Mouse (Mus musculus) layer of hippocampus, postnatal 36 days (tissue): Measurements from ENCODE around the gene Slc26a11. TPM values are rescaled to one million over a fixed set of nuclear protein-coding genes. Genes with fewer than 3 reads are reported as not detected.
A peak's percentile ranks its signal among the peaks of the same experiment; 100 is the strongest.

Source experiments
- DNase-seq, 2 experiments: peaks; one replicate each; pipeline ENCODE4 v3.0.0; 2022
- total RNA-seq, 2 experiments: library from RNA; stranded (reverse); gene quantifications; 2 replicates each; pipeline ENCODE4 v1.2.3; 2021

Slc26a11 gene
- total RNA-seq: 1 to 10 TPM; 5.4 to 5.5 TPM

GRCm38 (mm10) chr11:119355443-119356385 is at the start of gene Slc26a11, which contains the start of gene Sgsh:
TSS of gene Slc26a11 (plus strand) at chr11:119355557.
TSS of gene Sgsh (minus strand) at chr11:119355536.
- DNase-seq: peak; percentile 74 to 77

DNA sequence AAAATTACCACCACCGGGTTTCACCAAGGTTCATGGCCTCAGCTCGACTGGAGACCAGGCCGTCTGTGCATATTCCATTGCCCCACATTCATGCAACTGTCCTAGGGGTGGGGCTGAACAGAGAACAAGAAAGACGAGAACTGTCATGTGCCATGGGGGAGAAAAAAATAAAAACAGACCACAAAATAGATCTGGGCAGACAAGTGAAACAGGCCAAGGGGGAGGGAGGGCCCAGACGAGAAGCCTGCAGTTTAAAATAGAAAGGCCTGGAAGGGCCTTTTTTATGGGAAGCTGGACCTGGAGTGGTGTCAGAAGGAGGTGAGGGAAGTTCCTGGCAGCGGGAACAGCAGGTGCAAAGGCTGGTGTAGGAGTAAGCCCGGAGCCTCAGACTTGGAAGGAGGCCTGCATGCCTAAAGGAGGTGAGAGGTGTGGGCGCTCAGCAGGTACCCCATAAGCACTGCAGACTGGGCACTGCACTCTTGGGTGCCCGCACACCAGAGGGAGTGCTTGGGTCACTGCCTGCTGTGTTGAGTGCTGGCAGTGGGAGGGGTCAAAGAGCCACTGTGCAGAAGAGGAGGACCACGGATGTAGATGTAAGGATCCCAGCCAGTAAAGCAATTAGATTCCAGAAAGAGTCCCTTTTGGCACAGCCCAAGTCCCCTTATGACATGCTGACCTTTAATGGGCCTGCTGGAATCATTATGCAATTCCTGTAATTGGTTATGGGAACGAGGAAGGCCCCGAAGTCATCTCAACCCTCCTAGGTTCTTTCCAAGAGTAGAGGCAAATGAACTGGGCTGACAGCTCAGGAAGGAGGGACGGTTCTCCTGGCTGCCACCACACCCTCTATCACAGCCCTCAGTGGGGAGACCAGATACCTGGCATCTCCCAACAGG is 48.3 kb upstream of the Slc26a11 start:
- no peak for DNase-seq

- no peak for DNase-seq
Measured at GRCm38 (mm10) chr11:119307658-119307867, 47.8 kb upstream of the Slc26a11 start, which contains the start of gene Card14. TSS of gene Card14 (plus strand) at chr11:119307768.

DNA sequence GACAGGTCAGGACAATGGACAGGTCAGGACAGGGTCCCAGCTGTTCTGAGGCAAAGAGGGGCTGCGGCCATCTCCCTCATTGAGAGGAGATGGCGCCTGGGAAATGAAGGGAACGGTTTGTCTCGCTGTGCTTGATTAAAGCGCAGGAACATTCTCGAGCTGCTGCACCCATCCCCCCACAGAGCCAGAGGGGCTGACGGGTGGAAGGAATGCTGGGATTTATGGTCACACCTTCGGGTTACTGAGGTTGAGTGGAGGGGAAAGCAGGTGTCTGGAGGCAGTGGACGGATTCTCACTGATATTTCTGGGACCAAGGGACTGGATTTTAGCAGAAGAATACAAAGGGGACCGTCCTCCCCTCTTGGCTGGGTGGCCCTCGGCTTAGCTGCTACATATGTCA is 47.4 kb upstream of the Slc26a11 start:
- DNase-seq: no peak

DNA sequence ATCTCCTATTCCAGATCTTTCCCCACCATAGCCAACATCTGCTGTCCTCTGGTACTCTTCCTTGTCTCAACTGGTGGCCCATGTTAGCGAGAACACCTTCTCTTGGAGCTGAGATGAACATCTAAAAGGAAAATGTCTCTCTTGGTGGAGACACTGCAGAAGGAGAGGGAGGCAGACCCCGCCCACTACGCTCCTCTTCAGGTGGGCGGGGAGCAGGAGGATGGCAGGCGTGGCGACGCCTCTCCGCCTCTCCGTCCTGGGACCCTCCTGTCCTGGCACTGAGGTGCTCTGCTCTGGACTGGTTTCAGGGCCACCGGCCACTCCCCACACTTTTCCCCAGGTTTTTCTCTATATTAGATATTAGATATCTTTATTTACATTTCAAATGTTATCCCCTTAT is 44.7 kb upstream of the Slc26a11 start:
- DNase-seq: no peak

GRCm38 (mm10) chr11:119314252-119314936 is 41.0 kb upstream of the Slc26a11 start:
- no peak for DNase-seq

GRCm38 (mm10) chr11:119316720-119317119 is 38.6 kb upstream of the Slc26a11 start:
- DNase-seq: no peak

- no peak for DNase-seq
Measured at GRCm38 (mm10) chr11:119322521-119322920, 32.8 kb upstream of the Slc26a11 start.

DNA sequence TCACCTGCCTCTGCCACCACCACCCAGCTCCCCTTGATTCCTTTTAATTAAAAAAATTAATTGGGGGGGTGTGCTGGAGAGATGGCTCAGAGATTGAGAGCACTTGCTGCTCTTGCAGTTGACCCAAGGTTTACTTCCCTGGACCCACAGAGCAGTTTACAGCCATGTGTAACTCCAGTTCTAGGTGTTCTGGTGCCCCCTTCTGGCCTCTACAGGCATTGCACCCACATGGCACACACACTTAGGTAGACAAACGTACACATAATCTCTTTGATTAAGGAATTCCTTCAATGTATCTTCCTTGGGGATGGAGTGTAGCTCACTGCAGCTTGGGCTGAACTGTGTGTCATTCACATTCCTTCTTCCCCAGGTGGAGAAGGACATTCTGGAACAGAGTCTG is 30.3 kb upstream of the Slc26a11 start:
- DNase-seq: no peak

- no peak for DNase-seq
Measured at GRCm38 (mm10) chr11:119330592-119330991, 24.8 kb upstream of the Slc26a11 start.

DNA sequence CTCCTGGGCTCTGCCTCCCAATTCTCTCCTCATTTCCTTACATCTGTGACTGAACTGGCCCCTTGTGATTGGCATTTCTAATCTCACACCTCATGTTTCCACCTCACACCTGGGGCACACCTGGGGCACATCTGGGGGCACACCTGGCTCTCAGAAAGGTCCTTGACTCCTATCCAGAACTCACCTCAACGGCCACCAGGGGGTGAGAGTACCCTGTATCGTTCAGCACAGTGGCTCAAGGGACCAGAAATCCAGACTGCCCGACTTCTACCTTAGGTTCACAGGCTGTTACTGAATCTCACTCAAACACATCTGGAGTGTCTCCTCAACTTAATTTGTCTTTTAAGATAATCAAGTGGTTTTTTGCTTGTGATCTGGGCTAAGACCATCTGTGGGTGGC is 23.4 kb upstream of the Slc26a11 start:
- no peak for DNase-seq

DNA sequence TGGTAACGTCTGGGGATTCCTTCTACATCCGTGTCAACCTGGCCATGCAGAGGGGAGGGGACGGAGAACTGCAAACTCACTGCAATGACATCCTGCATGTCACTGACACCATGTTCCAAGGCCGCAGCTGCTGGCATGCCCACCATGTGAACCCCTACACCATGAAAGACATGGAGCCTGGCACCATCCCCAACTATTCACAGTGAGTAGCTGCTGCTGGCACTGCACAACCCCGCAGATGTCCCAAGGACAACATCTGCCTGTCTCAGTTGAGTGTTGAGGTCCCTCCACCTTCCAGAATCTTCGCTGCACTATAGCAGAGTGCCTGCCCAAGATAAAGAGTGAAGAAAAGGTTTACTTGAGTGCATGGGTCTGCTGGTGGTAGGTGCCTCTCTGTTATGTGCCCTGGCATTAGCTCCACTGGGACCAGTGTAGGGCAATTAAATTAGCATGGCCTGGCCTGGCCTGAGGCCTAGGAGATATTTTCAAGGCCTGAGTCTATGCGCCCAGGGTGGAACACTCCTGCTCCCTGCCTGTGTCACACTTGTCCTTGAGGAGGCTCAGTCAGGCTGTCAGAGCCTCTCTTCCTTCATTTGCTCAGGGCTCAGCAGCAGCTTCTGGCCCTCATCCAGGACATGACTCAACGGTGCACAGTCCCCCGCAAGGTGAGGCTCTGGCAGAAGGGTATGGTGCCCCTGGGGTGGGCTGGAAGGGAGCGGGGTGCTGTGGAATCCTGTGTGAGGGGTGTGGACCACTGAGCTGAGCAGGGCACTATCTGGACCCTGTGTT is 16.9 kb upstream of the Slc26a11 start:
- no peak for DNase-seq

DNA sequence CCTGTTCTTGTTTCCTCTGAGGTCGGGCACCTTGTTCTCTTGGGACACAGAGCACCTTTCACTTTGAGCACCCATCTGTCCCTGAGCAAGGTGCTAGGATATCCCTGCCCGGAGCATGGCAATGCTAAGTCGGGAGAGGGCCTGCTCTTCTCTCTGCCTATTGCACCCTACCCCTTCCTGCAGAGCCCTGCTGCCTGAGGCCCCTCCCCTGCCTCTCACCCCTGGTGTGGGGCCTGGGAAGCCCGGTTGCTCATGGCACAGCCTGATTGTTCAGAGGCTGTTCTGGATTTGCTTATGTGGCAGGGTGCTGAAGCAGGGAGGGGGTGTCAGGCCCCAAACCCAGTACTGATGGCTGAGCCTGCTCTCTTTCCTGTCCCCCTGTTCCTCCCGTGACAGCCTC is 16.2 kb upstream of the Slc26a11 start:
- DNase-seq: no peak

GRCm38 (mm10) chr11:119339637-119340036 is 15.7 kb upstream of the Slc26a11 start:
- peak; percentile 56 to 66 for DNase-seq

- DNase-seq: no peak
Measured at GRCm38 (mm10) chr11:119344178-119344577, 11.2 kb upstream of the Slc26a11 start.

- DNase-seq: no peak
Measured at GRCm38 (mm10) chr11:119344865-119345264, 10.5 kb upstream of the Slc26a11 start.

GRCm38 (mm10) chr11:119347125-119347524 is 8.2 kb upstream of the Slc26a11 start:
- DNase-seq: no peak

GRCm38 (mm10) chr11:119352113-119352512 is 3.2 kb upstream of the Slc26a11 start:
- no peak for DNase-seq

DNA sequence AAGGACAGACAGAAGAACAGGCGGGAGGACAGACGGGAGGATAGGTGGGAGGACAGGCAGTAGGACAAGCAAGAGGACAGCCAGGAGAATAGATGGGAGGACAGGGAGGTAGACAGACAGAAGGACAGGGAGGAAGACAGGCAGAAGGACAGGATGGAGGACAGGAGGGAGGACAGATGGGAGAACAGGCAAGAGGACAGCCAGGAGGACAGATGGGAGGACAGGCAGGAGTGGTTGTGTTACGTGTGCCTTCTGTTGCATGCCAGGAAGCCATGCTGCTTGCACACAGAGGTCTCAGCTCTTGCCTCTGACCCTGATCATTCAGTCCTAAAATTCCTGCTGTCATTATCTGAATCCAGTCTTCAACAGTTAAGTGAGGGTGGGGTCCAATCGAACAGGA is 1.4 kb upstream of the Slc26a11 start:
- DNase-seq: no peak

- no peak for DNase-seq
Measured at GRCm38 (mm10) chr11:119354798-119355442, 437 bp upstream of the Slc26a11 start.

- no peak for DNase-seq
Measured at GRCm38 (mm10) chr11:119359089-119359488, 3.7 kb downstream of the Slc26a11 start.
